Comparison of ENCODE assay signal across 8 mouse cellular contexts in the genomic region with DNA sequence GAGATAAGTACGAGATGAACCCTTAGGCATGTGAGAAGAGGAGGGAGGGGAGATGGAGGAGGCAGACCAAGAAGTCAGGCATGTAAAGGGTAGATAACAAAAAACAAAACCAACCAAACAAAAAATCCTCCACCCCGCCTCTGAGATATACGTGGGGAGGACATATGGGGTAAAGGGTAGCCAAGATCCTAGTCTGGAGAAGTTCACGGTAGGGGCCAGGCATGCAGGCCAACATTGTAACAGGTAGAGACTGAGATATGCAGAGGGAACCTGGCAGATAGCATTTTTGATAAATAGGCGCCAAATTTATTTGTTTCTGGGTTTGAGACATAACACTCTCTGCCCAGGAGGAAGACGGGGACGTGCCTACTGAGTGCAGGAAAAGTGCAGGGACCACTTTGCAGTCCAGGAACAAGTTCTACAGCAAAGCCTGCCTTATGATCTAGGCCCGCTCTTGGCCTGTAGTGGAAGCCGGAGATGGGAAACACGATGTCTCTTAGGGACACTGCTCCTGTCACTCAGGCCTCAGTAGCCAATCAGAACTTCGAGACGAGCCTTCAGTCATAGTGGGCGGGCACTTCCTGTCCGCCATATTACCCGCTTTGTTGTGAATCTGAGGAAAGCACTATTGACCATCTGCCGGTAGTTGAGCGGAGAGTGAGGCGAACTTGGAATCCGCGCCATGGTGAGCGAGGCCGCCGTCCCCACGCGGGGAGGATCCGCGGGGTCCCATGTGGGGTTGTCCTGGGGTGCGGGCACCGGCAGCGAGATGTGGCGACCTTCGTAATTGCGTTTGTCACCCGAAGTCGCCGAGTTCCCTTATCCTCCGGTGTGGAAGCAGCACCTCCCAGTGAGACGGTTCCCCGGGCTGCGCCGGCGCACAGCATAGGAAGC. TPM values are rescaled to one million over a fixed set of nuclear protein-coding genes. Genes with fewer than 3 reads are reported as not detected.
A peak's percentile ranks its signal among the peaks of the same experiment; 100 is the strongest.
DNase-seq lines count a peak whose midpoint lies in the region; ATAC-seq lines count a peak whose summit lies in the region.
"Not testable (repeated sequence)": the region's sequence is repeated elsewhere in the genome, so short reads cannot be mapped to it uniquely, and the experiment has no call there.

A gene (plus strand): TSS at position 626 of the 894 bp plus-strand sequence.

- ATAC-seq in lung, embryonic 15.5 days (ENCODE audit: borderline replicate concordance, extremely low read depth, low FRiP score, low TSS enrichment), result peak; percentile 94

- WGBS in hindbrain, embryonic 10.5 days, result 18% methylated on average over 42 of the region's 42 CpGs
- 15% methylated on average over 42 of the region's 42 CpGs for WGBS in lung, embryonic 15.5 days

- not testable (repeated sequence) for H3K27me3 ChIP-seq in hindbrain, embryonic 10.5 days (ENCODE audit: insufficient read depth, poor library complexity, severe bottlenecking); lung, embryonic 15.5 days

- H3K4me2 ChIP-seq in lung, embryonic 15.5 days, result peak within 1 kb of the TSS; percentile 51

- H3K27ac ChIP-seq in hindbrain, embryonic 10.5 days, result peak within 1 kb of the TSS; percentile 87
- peak within 1 kb of the TSS; percentile 71 for H3K27ac ChIP-seq in lung, embryonic 15.5 days

- peak; percentile 79 for DNase-seq in MEL-GATA-1-ER (ENCODE audit: extremely low read depth, low read depth)
- DNase-seq in cerebellum, adult 9-10 months, result peak; percentile 86
- DNase-seq in frontal cortex, adult 2 months (ENCODE audit: extremely low spot score in 1 of 2, low spot score in 1 of 2), result peak; percentile 69 to 81
- DNase-seq in hindbrain, embryonic 10.5 days (ENCODE audit: low spot score), result peak; percentile 75
- DNase-seq in layer of hippocampus, adult 9-10 months (ENCODE audit: low spot score), result peak; percentile 60
- peak; percentile 25 for DNase-seq in ovary, adult 18-20 months (ENCODE audit: low spot score)
- peak; percentile 84 for DNase-seq in thymus, postnatal 0 days (ENCODE audit: low spot score)

- peak within 1 kb of the TSS; percentile 49 for H3K9ac ChIP-seq in lung, embryonic 15.5 days

- H3K4me3 ChIP-seq in hindbrain, embryonic 10.5 days, result peak within 1 kb of the TSS; percentile 57
- peak within 1 kb of the TSS; percentile 55 for H3K4me3 ChIP-seq in lung, embryonic 15.5 days

- H3K36me3 ChIP-seq in hindbrain, embryonic 10.5 days, result peaks cover 15% of the 10 kb centered on the region
- not testable (repeated sequence) for H3K36me3 ChIP-seq in lung, embryonic 15.5 days

- not testable (repeated sequence) for H3K4me1 ChIP-seq in hindbrain, embryonic 10.5 days (replicated peaks); lung, embryonic 15.5 days

- H3K9me3 ChIP-seq in hindbrain, embryonic 10.5 days, result peaks cover 16% of the 10 kb centered on the region; the same call in 1 of the 2 replicates
- not testable (repeated sequence) for H3K9me3 ChIP-seq in lung, embryonic 15.5 days

RNA-seq across cellular contexts. Expression of the gene that starts here (rescaled TPM):
- polyA plus RNA-seq in frontal cortex, adult 2 months (2012; rRNA removed), result 1.6 and 2.3 TPM in 2 replicates
- polyA plus RNA-seq in hindbrain, embryonic 10.5 days (2016; fragmentation: Nextera tagmentation; extraction: Ambion mirVana), result 3.5 and 6.2 TPM in 2 replicates
- 5.9 and 6.5 TPM in 2 replicates for polyA plus RNA-seq in lung, embryonic 15.5 days (2015; fragmentation: Nextera tagmentation; extraction: Ambion mirVana)
- polyA plus RNA-seq in thymus, postnatal 0 days (2015; fragmentation: Nextera tagmentation; extraction: Ambion mirVana), result 3.0 and 3.9 TPM in 2 replicates

Comparison
In these comparisons a context has a peak if more than half of its experiments do, and no peak if none do; other contexts are left out.
1. Peak in every context shown above with its lines: DNase-seq, ATAC-seq, H3K4me3 ChIP-seq and H3K27ac ChIP-seq.
2. DNase-seq: peak in every context shown above with its lines; median percentile 86 in cerebellum, adult 9-10 months; 84 in thymus, postnatal 0 days; 79 in MEL-GATA-1-ER; 75 in frontal cortex, adult 2 months; 75 in hindbrain, embryonic 10.5 days; 60 in layer of hippocampus, adult 9-10 months; 25 in ovary, adult 18-20 months.